Mouse (Mus musculus): ENCODE data around the gene Slc26a11. TPM values are rescaled to one million over a fixed set of nuclear protein-coding genes. Genes with fewer than 3 reads are reported as not detected.

Gene Slc26a11
- polyA plus RNA-seq, 1 experiment from 2014 or later: 9.9 TPM

MicroRNAs encoded within 50 kb of the gene (microRNA counts, 519-probe panel; counts per million panel counts)
- microRNA mmu-miR-1932: not detected

Small RNAs within 50 kb of the gene (microRNA-seq; reads per million reads assigned to microRNA genes)
- gene Mir1932: not detected

Other genes with a start within 250 kb of the Slc26a11 start
- gene Tbc1d16, start 127.1 kb upstream of the Slc26a11 start, polyA plus RNA-seq (2015; fragmentation: Nextera tagmentation; extraction: Ambion mirVana): 13.6 and 14.8 TPM in 2 replicates
- 2.3 and 2.4 TPM in 2 replicates for gene Ccdc40, start 127.0 kb upstream of the Slc26a11 start, polyA plus RNA-seq (2015; fragmentation: Nextera tagmentation; extraction: Ambion mirVana)
- 74.7 and 85.1 TPM in 2 replicates for gene Gaa, start 87.7 kb upstream of the Slc26a11 start, polyA plus RNA-seq (2015; fragmentation: Nextera tagmentation; extraction: Ambion mirVana)
- 272 and 284 TPM in 2 replicates for gene Eif4a3, start 55.5 kb upstream of the Slc26a11 start, polyA plus RNA-seq (2015; fragmentation: Nextera tagmentation; extraction: Ambion mirVana)
- 3.2 and 5.1 TPM in 2 replicates for gene Card14, start 47.8 kb upstream of the Slc26a11 start, polyA plus RNA-seq (2015; fragmentation: Nextera tagmentation; extraction: Ambion mirVana)
- gene Sgsh, start within 50 bp of the Slc26a11 start, polyA plus RNA-seq (2015; fragmentation: Nextera tagmentation; extraction: Ambion mirVana): 6.7 and 7.5 TPM in 2 replicates
- 6.6 and 7.3 TPM in 2 replicates for gene Rnf213, start 37.5 kb downstream of the Slc26a11 start, polyA plus RNA-seq (2015; fragmentation: Nextera tagmentation; extraction: Ambion mirVana)
- 14.0 and 14.8 TPM in 2 replicates for gene Endov, start 135.8 kb downstream of the Slc26a11 start, polyA plus RNA-seq (2015; fragmentation: Nextera tagmentation; extraction: Ambion mirVana)
- gene Nptx1, start 192.2 kb downstream of the Slc26a11 start, polyA plus RNA-seq (2015; fragmentation: Nextera tagmentation; extraction: Ambion mirVana): 0.29 and 0.32 TPM in 2 replicates
- gene Rptor, start 247.3 kb downstream of the Slc26a11 start, polyA plus RNA-seq (2015; fragmentation: Nextera tagmentation; extraction: Ambion mirVana): 5.7 and 6.1 TPM in 2 replicates

Measured in stomach, embryonic 16.5 days (tissue).